25 mouse cellular contexts compared by ENCODE assay signal in genomic region chr3:84284796-84285195, GRCm38 (mm10). TPM values are rescaled to one million over a fixed set of nuclear protein-coding genes. Genes with fewer than 3 reads are reported as not detected.
DNase-seq lines count a peak whose midpoint lies in the region; ATAC-seq and TF ChIP-seq lines count a peak whose summit lies in the region.
"Had no signal": no experiment of that assay in that cellular context is flagged by ENCODE, and none has a peak within 500 bp of the region (broad histone marks: within the 10 kb centered on the region; RNA-seq: fewer than 3 reads in every experiment).

No protein-coding gene starts in this region.

- peak; percentile 19; the same call in 1 of the 2 replicates for ATAC-seq in forebrain, embryonic 12.5 days (ENCODE audit: low FRiP score)
- no peak for ATAC-seq in forebrain, embryonic 13.5 days
- ATAC-seq in hindbrain, embryonic 14.5 days (ENCODE audit: low FRiP score), result no peak
- ATAC-seq in midbrain, postnatal 0 days (ENCODE audit: low FRiP score), result no peak
- ATAC-seq: activated CD4-positive, CD25-positive, alpha-beta regulatory T cell, adult 4 months had no signal

- no peak for DNase-seq in hindbrain, embryonic 14.5 days (ENCODE audit: low spot score)
- DNase-seq in hindbrain, embryonic 10.5 days (ENCODE audit: low spot score), result no peak
- no peak for DNase-seq in midbrain, postnatal 0 days (ENCODE audit: low spot score)
- no peak for DNase-seq in midbrain, embryonic 10.5 days (ENCODE audit: low spot score)
- DNase-seq in B cell, adult 2 months, result no peak
- DNase-seq in layer of hippocampus, adult 8-10 months (ENCODE audit: low spot score in 2 of 2), result no peak
- DNase-seq: adrenal gland, adult 2 months; cerebellum, adult 2 months; cerebellum, postnatal 14 days; forebrain, postnatal 0 days; heart, adult 2 months; heart, postnatal 4 days; kidney, adult 2 months; liver; right cerebral cortex, postnatal 4 days; thymus, adult 2 months; thymus, postnatal 36 days had no signal

- peaks cover 3% of the 10 kb centered on the region; the same call in 1 of the 2 replicates for H3K27me3 ChIP-seq in forebrain, embryonic 12.5 days
- no peaks in the 10 kb centered on the region for H3K27me3 ChIP-seq in forebrain, embryonic 13.5 days
- H3K27me3 ChIP-seq in hindbrain, embryonic 14.5 days (ENCODE audit: control insufficient read depth, insufficient read depth, low read length), result no peaks in the 10 kb centered on the region
- peaks cover 4% of the 10 kb centered on the region; the same call in 1 of the 2 replicates for H3K27me3 ChIP-seq in hindbrain, embryonic 10.5 days (ENCODE audit: insufficient read depth, poor library complexity, severe bottlenecking)
- no peaks in the 10 kb centered on the region for H3K27me3 ChIP-seq in midbrain, postnatal 0 days (ENCODE audit: insufficient read depth, low read length)
- H3K27me3 ChIP-seq in midbrain, embryonic 10.5 days (ENCODE audit: low read depth, poor library complexity, severe bottlenecking), result no peaks in the 10 kb centered on the region
- H3K27me3 ChIP-seq: liver, embryonic 15.5 days; lung, embryonic 15.5 days had no signal

- 33% methylated on average over 3 of the region's 3 CpGs for WGBS in forebrain, embryonic 12.5 days
- 34% methylated on average over 3 of the region's 3 CpGs for WGBS in forebrain, embryonic 13.5 days
- WGBS in hindbrain, embryonic 14.5 days, result 64% methylated on average over 3 of the region's 3 CpGs
- WGBS in hindbrain, embryonic 10.5 days, result 71% methylated on average over 3 of the region's 3 CpGs
- 67% methylated on average over 3 of the region's 3 CpGs for WGBS in midbrain, postnatal 0 days
- 82% methylated on average over 3 of the region's 3 CpGs for WGBS in midbrain, embryonic 10.5 days

- H3K9me3 ChIP-seq in forebrain, embryonic 12.5 days, result no peaks in the 10 kb centered on the region
- no peaks in the 10 kb centered on the region; the same call in 1 of the 2 replicates for H3K9me3 ChIP-seq in forebrain, embryonic 13.5 days (replicated peaks)
- H3K9me3 ChIP-seq in hindbrain, embryonic 14.5 days (ENCODE audit: control insufficient read depth, low read length), result no peaks in the 10 kb centered on the region
- H3K9me3 ChIP-seq in hindbrain, embryonic 10.5 days, result no peaks in the 10 kb centered on the region
- H3K9me3 ChIP-seq in midbrain, postnatal 0 days (ENCODE audit: low read length), result no peaks in the 10 kb centered on the region
- H3K9me3 ChIP-seq in midbrain, embryonic 10.5 days (replicated peaks), result no peaks in the 10 kb centered on the region
- H3K9me3 ChIP-seq: heart, embryonic 12.5 days; liver, embryonic 15.5 days; lung, embryonic 15.5 days had no signal

- H3K4me2 ChIP-seq in forebrain, embryonic 12.5 days, result no peak overlapping the region
- H3K4me2 ChIP-seq in forebrain, embryonic 13.5 days, result no peak overlapping the region
- no peak overlapping the region for H3K4me2 ChIP-seq in hindbrain, embryonic 14.5 days (replicated peaks)
- H3K4me2 ChIP-seq in midbrain, postnatal 0 days (ENCODE audit: low read depth, low read length, poor library complexity, severe bottlenecking), result no peak overlapping the region
- H3K4me2 ChIP-seq: heart, embryonic 12.5 days; liver, embryonic 15.5 days; lung, embryonic 15.5 days; midbrain, embryonic 11.5 days had no signal

- no peak overlapping the region; the same call in 1 of the 2 replicates for H3K27ac ChIP-seq in forebrain, embryonic 12.5 days
- no peak overlapping the region for H3K27ac ChIP-seq in forebrain, embryonic 13.5 days
- 0 out of 2 replicates have a peak overlapping the region, but pooled peaks have one; percentile 0 for H3K27ac ChIP-seq in hindbrain, embryonic 14.5 days
- H3K27ac ChIP-seq in hindbrain, embryonic 10.5 days, result no peak overlapping the region
- H3K27ac ChIP-seq in midbrain, postnatal 0 days (ENCODE audit: low read depth, low read length), result no peak overlapping the region
- H3K27ac ChIP-seq in midbrain, embryonic 10.5 days (replicated peaks), result no peak overlapping the region
- H3K27ac ChIP-seq: heart, adult 2 months; liver, embryonic 15.5 days had no signal

- peaks cover 39% of the 10 kb centered on the region for H3K4me1 ChIP-seq in forebrain, embryonic 12.5 days
- peaks cover 52% of the 10 kb centered on the region for H3K4me1 ChIP-seq in forebrain, embryonic 13.5 days
- peaks cover 16% of the 10 kb centered on the region; the same call in 1 of the 2 replicates for H3K4me1 ChIP-seq in hindbrain, embryonic 14.5 days (replicated peaks; ENCODE audit: control insufficient read depth, insufficient read depth, low read length)
- H3K4me1 ChIP-seq in hindbrain, embryonic 10.5 days (replicated peaks), result peaks cover 44% of the 10 kb centered on the region
- H3K4me1 ChIP-seq in midbrain, postnatal 0 days (ENCODE audit: insufficient read depth, low read length), result peaks cover 8% of the 10 kb centered on the region
- peaks cover 39% of the 10 kb centered on the region for H3K4me1 ChIP-seq in midbrain, embryonic 10.5 days

- H3K36me3 ChIP-seq in forebrain, embryonic 12.5 days (replicated peaks), result no peaks in the 10 kb centered on the region
- peaks cover 6% of the 10 kb centered on the region; the same call in 1 of the 2 replicates for H3K36me3 ChIP-seq in forebrain, embryonic 13.5 days (ENCODE audit: poor library complexity, severe bottlenecking)
- H3K36me3 ChIP-seq in hindbrain, embryonic 14.5 days (replicated peaks; ENCODE audit: control insufficient read depth, insufficient read depth), result no peaks in the 10 kb centered on the region
- peaks cover 8% of the 10 kb centered on the region; the same call in 1 of the 2 replicates for H3K36me3 ChIP-seq in hindbrain, embryonic 10.5 days
- H3K36me3 ChIP-seq in midbrain, postnatal 0 days (ENCODE audit: insufficient read depth, low read length), result no peaks in the 10 kb centered on the region
- peaks cover 11% of the 10 kb centered on the region for H3K36me3 ChIP-seq in midbrain, embryonic 10.5 days
- H3K36me3 ChIP-seq: heart, embryonic 12.5 days; liver, embryonic 15.5 days; lung, embryonic 15.5 days had no signal

- TF ChIP-seq CTCF in midbrain, postnatal 0 days (IDR thresholded peaks at IDR 0.05), result no peak

- H3K4me3 ChIP-seq in forebrain, embryonic 12.5 days (replicated peaks), result no peak overlapping the region
- H3K4me3 ChIP-seq in forebrain, embryonic 13.5 days, result no peak overlapping the region
- no peak overlapping the region for H3K4me3 ChIP-seq in hindbrain, embryonic 14.5 days (replicated peaks; ENCODE audit: low read length)
- no peak overlapping the region for H3K4me3 ChIP-seq in hindbrain, embryonic 10.5 days
- H3K4me3 ChIP-seq in midbrain, postnatal 0 days (ENCODE audit: low read depth, low read length), result no peak overlapping the region
- no peak overlapping the region for H3K4me3 ChIP-seq in midbrain, embryonic 10.5 days
- H3K4me3 ChIP-seq: erythroblast, embryonic 14.5 days; heart, adult 2 months; heart, embryonic 12.5 days; liver, embryonic 15.5 days; lung, embryonic 15.5 days had no signal

- no peak overlapping the region for H3K9ac ChIP-seq in forebrain, embryonic 12.5 days
- H3K9ac ChIP-seq in forebrain, embryonic 13.5 days, result no peak overlapping the region
- no peak overlapping the region for H3K9ac ChIP-seq in hindbrain, embryonic 14.5 days
- H3K9ac ChIP-seq in midbrain, postnatal 0 days (replicated peaks; ENCODE audit: low read length, poor library complexity, severe bottlenecking), result 0 out of 2 replicates have a peak overlapping the region, but pooled peaks have one; percentile 24
- H3K9ac ChIP-seq: forebrain, postnatal 0 days; heart, embryonic 12.5 days; liver, embryonic 15.5 days; lung, embryonic 15.5 days had no signal

RNA-seq across cellular contexts. Expression of gene Trim2, which starts 21.9 kb away (rescaled TPM):
- 107 and 110 TPM in 2 replicates for polyA plus RNA-seq in forebrain, embryonic 12.5 days (2016; fragmentation: Nextera tagmentation; extraction: Ambion mirVana)
- 130 and 138 TPM in 2 replicates for polyA plus RNA-seq in forebrain, embryonic 13.5 days (2015; fragmentation: Nextera tagmentation; extraction: Ambion mirVana)
- 136 and 151 TPM in 2 replicates for polyA plus RNA-seq in hindbrain, embryonic 14.5 days (2014; fragmentation: Nextera tagmentation; extraction: Ambion mirVana)
- 65.9 and 87.0 TPM in 2 replicates for polyA plus RNA-seq in hindbrain, embryonic 10.5 days (2016; fragmentation: Nextera tagmentation; extraction: Ambion mirVana)
- total RNA-seq in midbrain, postnatal 0 days (2014; rRNA removed), result 269 and 291 TPM in 2 replicates
- 132 and 149 TPM in 2 replicates for polyA plus RNA-seq in midbrain, postnatal 0 days (2015; fragmentation: Nextera tagmentation; extraction: Ambion mirVana)
- 81.7 and 116 TPM in 2 replicates for polyA plus RNA-seq in midbrain, embryonic 10.5 days (2016; fragmentation: Nextera tagmentation; extraction: Ambion mirVana)
- total RNA-seq in layer of hippocampus, adult 8-10 months (2022), result 100 to 1,000 TPM; 369 to 408 (median 383) TPM
